Mouse (Mus musculus): ENCODE measurements around the gene Cenpf. TPM values are rescaled to one million over a fixed set of nuclear protein-coding genes. Genes with fewer than 3 reads are reported as not detected.

The Cenpf gene
- total RNA-seq, 2 experiments from 2014 or later = 3.5 to 4.0 TPM

Other genes starting within 250 kb of the Cenpf start
- 10 to 100 TPM; 11.0 to 12.9 TPM for gene Ptpn14, start 40.2 kb upstream of the Cenpf start, total RNA-seq (2021)
- 100 to 1,000 TPM; 148 to 151 TPM for gene Smyd2, start 234.3 kb upstream of the Cenpf start, total RNA-seq (2021)